Comparison of ENCODE assay signal across 29 mouse cellular contexts in genomic region chr11:53804569-53805344, GRCm38 (mm10). TPM values are rescaled to one million over a fixed set of nuclear protein-coding genes. Genes with fewer than 3 reads are reported as not detected.
DNase-seq lines count a peak whose midpoint lies in the region; ATAC-seq and TF ChIP-seq lines count a peak whose summit lies in the region.
"Had no signal": no experiment of that assay in that cellular context is flagged by ENCODE, and none has a peak within 500 bp of the region (broad histone marks: within the 10 kb centered on the region; RNA-seq: fewer than 3 reads in every experiment).

No protein-coding gene starts in this region.

- in situ Hi-C loops in ES-E14 (cut with MboI; ENCODE audit: low sequenced_read_pairs in 2 of 2, unreplicated experiment in 2 of 2) = no loop called here

- H3K27me3 ChIP-seq in heart, embryonic 10.5 days (ENCODE audit: insufficient read depth, poor library complexity, severe bottlenecking) = peaks cover 3% of the 10 kb centered on the region; the same call in 1 of the 2 replicates
- peaks cover 7% of the 10 kb centered on the region; the same call in 1 of the 2 replicates for H3K27me3 ChIP-seq in E14TG2a.4 (ENCODE audit: insufficient read depth, low read length)
- H3K27me3 ChIP-seq in intestine, postnatal 0 days (replicated peaks; ENCODE audit: control insufficient read depth, insufficient read depth, low read length) = no peaks in the 10 kb centered on the region
- H3K27me3 ChIP-seq in hindbrain, embryonic 13.5 days = no peaks in the 10 kb centered on the region
- no peaks in the 10 kb centered on the region for H3K27me3 ChIP-seq in midbrain, postnatal 0 days (ENCODE audit: insufficient read depth, low read length)
- H3K27me3 ChIP-seq: CH12.LX; embryonic facial prominence, embryonic 12.5 days; embryonic facial prominence, embryonic 15.5 days; heart, embryonic 15.5 days had no signal

- H3K9ac ChIP-seq in ES-E14 (ENCODE audit: insufficient read depth, low read depth, low read length, poor library complexity, severe bottlenecking) = 0 out of 2 replicates have a peak overlapping the region, but pooled peaks have one; percentile 7
- no peak overlapping the region for H3K9ac ChIP-seq in intestine, postnatal 0 days (ENCODE audit: low read depth, low read length)
- H3K9ac ChIP-seq in hindbrain, embryonic 13.5 days = no peak overlapping the region
- no peak overlapping the region for H3K9ac ChIP-seq in midbrain, postnatal 0 days (replicated peaks; ENCODE audit: low read length, poor library complexity, severe bottlenecking)
- H3K9ac ChIP-seq: embryonic facial prominence, embryonic 12.5 days; embryonic facial prominence, embryonic 15.5 days; forebrain, postnatal 0 days; heart, embryonic 15.5 days; hindbrain, embryonic 14.5 days had no signal

- no peak overlapping the region for H3K27ac ChIP-seq in heart, embryonic 10.5 days
- H3K27ac ChIP-seq in ES-E14 (ENCODE audit: insufficient read depth, low read depth, low read length, poor library complexity, severe bottlenecking) = no peak overlapping the region
- H3K27ac ChIP-seq in intestine, postnatal 0 days (ENCODE audit: low read depth, low read length) = 0 out of 2 replicates have a peak overlapping the region, but pooled peaks have one; percentile 41
- no peak overlapping the region for H3K27ac ChIP-seq in hindbrain, embryonic 13.5 days
- H3K27ac ChIP-seq in midbrain, postnatal 0 days (ENCODE audit: low read depth, low read length) = no peak overlapping the region
- no peak overlapping the region for H3K27ac ChIP-seq in gastrocnemius, adult 2 months
- H3K27ac ChIP-seq: embryonic facial prominence, embryonic 12.5 days; embryonic facial prominence, embryonic 15.5 days; heart, embryonic 15.5 days; hindbrain, embryonic 10.5 days; hindbrain, embryonic 14.5 days; hindbrain, postnatal 0 days had no signal

- no peaks in the 10 kb centered on the region for H3K4me1 ChIP-seq in heart, embryonic 10.5 days
- H3K4me1 ChIP-seq in E14TG2a.4 (replicated peaks; ENCODE audit: low read depth, low read length) = peaks cover 81% of the 10 kb centered on the region
- H3K4me1 ChIP-seq in ES-E14 (ENCODE audit: control insufficient read depth in 2 of 2, insufficient read depth in 2 of 2, low read length in 2 of 2, poor library complexity in 1 of 2) = peaks cover 13 to 48% of the 10 kb centered on the region in 2 experiments
- H3K4me1 ChIP-seq in intestine, postnatal 0 days (replicated peaks; ENCODE audit: control insufficient read depth, insufficient read depth, low read length) = peaks cover 18% of the 10 kb centered on the region
- H3K4me1 ChIP-seq in hindbrain, embryonic 13.5 days (replicated peaks) = peaks cover 5% of the 10 kb centered on the region; the same call in 1 of the 2 replicates
- no peaks in the 10 kb centered on the region for H3K4me1 ChIP-seq in midbrain, postnatal 0 days (ENCODE audit: insufficient read depth, low read length)
- H3K4me1 ChIP-seq: embryonic facial prominence, embryonic 12.5 days had no signal

- H3K36me3 ChIP-seq in heart, embryonic 10.5 days = no peaks in the 10 kb centered on the region
- H3K36me3 ChIP-seq in E14TG2a.4 (ENCODE audit: insufficient read depth, low read length) (no peaks in the 10 kb centered on the region), ES-E14 (ENCODE audit: control insufficient read depth, insufficient read depth, low read length, poor library complexity, severe bottlenecking) (no peaks in the 10 kb centered on the region)
- no peaks in the 10 kb centered on the region for H3K36me3 ChIP-seq in intestine, postnatal 0 days (ENCODE audit: control insufficient read depth, insufficient read depth)
- no peaks in the 10 kb centered on the region for H3K36me3 ChIP-seq in hindbrain, embryonic 13.5 days
- H3K36me3 ChIP-seq in midbrain, postnatal 0 days (ENCODE audit: insufficient read depth, low read length) = no peaks in the 10 kb centered on the region
- H3K36me3 ChIP-seq: embryonic facial prominence, embryonic 12.5 days; embryonic facial prominence, embryonic 15.5 days; heart, embryonic 15.5 days; hindbrain, embryonic 10.5 days had no signal

- no peak overlapping the region for H3K4me3 ChIP-seq in heart, embryonic 10.5 days
- H3K4me3 ChIP-seq in E14TG2a.4 (replicated peaks; ENCODE audit: low read length) = peak overlapping the region; percentile 5; the same call in 1 of the 2 replicates
- H3K4me3 ChIP-seq in ES-E14 (ENCODE audit: insufficient read depth in 1 of 2, low read depth in 1 of 2, low read length in 2 of 2, poor library complexity in 1 of 2, severe bottlenecking in 1 of 2) = no peak overlapping the region
- no peak overlapping the region for H3K4me3 ChIP-seq in intestine, postnatal 0 days (ENCODE audit: low read depth, low read length)
- no peak overlapping the region for H3K4me3 ChIP-seq in hindbrain, embryonic 13.5 days
- H3K4me3 ChIP-seq in midbrain, postnatal 0 days (ENCODE audit: low read depth, low read length) = no peak overlapping the region
- no peak overlapping the region for H3K4me3 ChIP-seq in gastrocnemius, adult 2 months
- H3K4me3 ChIP-seq: embryonic facial prominence, embryonic 12.5 days; embryonic facial prominence, embryonic 15.5 days; heart, embryonic 15.5 days; hindbrain, embryonic 10.5 days had no signal

- no peak overlapping the region for H3K4me2 ChIP-seq in intestine, postnatal 0 days (replicated peaks; ENCODE audit: low read depth)
- H3K4me2 ChIP-seq in hindbrain, embryonic 13.5 days = no peak overlapping the region
- H3K4me2 ChIP-seq in midbrain, postnatal 0 days (ENCODE audit: low read depth, low read length, poor library complexity, severe bottlenecking) = no peak overlapping the region
- H3K4me2 ChIP-seq: embryonic facial prominence, embryonic 12.5 days; embryonic facial prominence, embryonic 15.5 days; heart, embryonic 11.5 days; heart, embryonic 15.5 days; hindbrain, embryonic 14.5 days had no signal

- H3K9me3 ChIP-seq in heart, embryonic 10.5 days = no peaks in the 10 kb centered on the region
- H3K9me3 ChIP-seq in E14TG2a.4 (ENCODE audit: low read length) = no peaks in the 10 kb centered on the region
- no peaks in the 10 kb centered on the region for H3K9me3 ChIP-seq in ES-E14 (ENCODE audit: control insufficient read depth, insufficient read depth, low read depth, low read length)
- H3K9me3 ChIP-seq in intestine, postnatal 0 days (ENCODE audit: control insufficient read depth) = no peaks in the 10 kb centered on the region
- H3K9me3 ChIP-seq in hindbrain, embryonic 13.5 days = no peaks in the 10 kb centered on the region
- H3K9me3 ChIP-seq in midbrain, postnatal 0 days (ENCODE audit: low read length) = no peaks in the 10 kb centered on the region
- H3K9me3 ChIP-seq: embryonic facial prominence, embryonic 12.5 days; embryonic facial prominence, embryonic 15.5 days; heart, embryonic 15.5 days; hindbrain, embryonic 10.5 days had no signal

- no peak for TF ChIP-seq CTCF in E14TG2a.4 (conservative IDR thresholded peaks at IDR 0.05; ENCODE audit: low read length)
- TF ChIP-seq CTCF in intestine, postnatal 0 days (IDR thresholded peaks at IDR 0.05; ENCODE audit: low read depth) = no peak
- no peak for TF ChIP-seq CTCF in midbrain, postnatal 0 days (IDR thresholded peaks at IDR 0.05)
- no peak for TF ChIP-seq CTCF in gastrocnemius, adult 2 months (IDR thresholded peaks at IDR 0.05)

- WGBS in heart, embryonic 10.5 days = 81% methylated on average over 14 of the region's 14 CpGs
- 73% methylated on average over 14 of the region's 14 CpGs for WGBS in intestine, postnatal 0 days
- 82% methylated on average over 14 of the region's 14 CpGs for WGBS in hindbrain, embryonic 13.5 days
- WGBS in midbrain, postnatal 0 days = 88% methylated on average over 14 of the region's 14 CpGs

- ATAC-seq in intestine, postnatal 0 days = peak; percentile 18; the same call in 1 of the 2 replicates
- ATAC-seq in hindbrain, embryonic 13.5 days (ENCODE audit: low FRiP score) = no peak
- ATAC-seq in midbrain, postnatal 0 days (ENCODE audit: low FRiP score) = no peak
- ATAC-seq: forebrain, embryonic 14.5 days; forebrain, postnatal 0 days; hindbrain, postnatal 0 days had no signal

- DNase-seq in heart, embryonic 10.5 days (ENCODE audit: low spot score) = peak; percentile 52
- no peak for DNase-seq in heart, adult 8-10 months (ENCODE audit: low spot score)
- DNase-seq in ES-E14 (ENCODE audit: low read depth, low spot score) = no peak
- DNase-seq in midbrain, postnatal 0 days (ENCODE audit: low spot score) = no peak
- DNase-seq in gastrocnemius, adult 2 months = no peak
- DNase-seq: adrenal gland, postnatal 10 days; adrenal gland, postnatal 36 days; cerebellum, adult 18-20 months; cerebellum, adult 9-10 months; cerebellum, postnatal 25 days; forebrain, postnatal 0 days; gastrocnemius, postnatal 25 days; heart, adult 18-20 months; heart, postnatal 10 days; kidney, adult 18-20 months had no signal

- intact Hi-C loops in gastrocnemius, adult 2 months (cut with DNase I) = no loop called here

RNA-seq across cellular contexts. Expression of gene Gm17334, which starts 31.8 kb away (rescaled TPM):
- polyA plus RNA-seq in heart, embryonic 10.5 days (2016; fragmentation: Nextera tagmentation; extraction: Ambion mirVana) = not detected in 2 replicates
- total RNA-seq in heart, adult 8-10 months (2022) = under 1 TPM; 0.40 to 0.60 (median 0.45) TPM
- total RNA-seq in ES-E14 (2012; rRNA removed) = 0.22 and 0.53 TPM in 2 replicates
- 0.17 and 0.67 TPM in 2 replicates for polyA plus RNA-seq in intestine, postnatal 0 days (2015; fragmentation: Nextera tagmentation; extraction: Ambion mirVana)
- not detected in 2 replicates for polyA plus RNA-seq in hindbrain, embryonic 13.5 days (2015; fragmentation: Nextera tagmentation; extraction: Ambion mirVana)
- total RNA-seq in midbrain, postnatal 0 days (2014; rRNA removed) = 0.57 TPM in 1 of 2 replicates, not detected in the other
- not detected in 2 replicates for polyA plus RNA-seq in midbrain, postnatal 0 days (2015; fragmentation: Nextera tagmentation; extraction: Ambion mirVana)
- total RNA-seq in gastrocnemius, adult 2 months (2021) = under 1 TPM; 0.28 to 0.53 TPM
- total RNA-seq: gastrocnemius, postnatal 25 days; hindbrain, postnatal 0 days; MEL had no signal
- polyA plus RNA-seq: embryonic facial prominence, embryonic 12.5 days; forebrain, embryonic 11.5 days; forebrain, embryonic 14.5 days; forebrain, postnatal 0 days; heart, embryonic 15.5 days; hindbrain, embryonic 10.5 days; hindbrain, embryonic 14.5 days; hindbrain, postnatal 0 days had no signal

RNA-seq across cellular contexts. Expression of gene Irf1, which starts 34.9 kb away (rescaled TPM):
- polyA plus RNA-seq in heart, embryonic 10.5 days (2016; fragmentation: Nextera tagmentation; extraction: Ambion mirVana) = 7.9 TPM in 2 replicates
- total RNA-seq in heart, adult 8-10 months (2022) = 10 to 100 TPM; 15.7 to 20.1 (median 17.2) TPM
- 28.0 and 40.1 TPM in 2 replicates for total RNA-seq in ES-E14 (2012; rRNA removed)
- 64.3 and 76.1 TPM in 2 replicates for polyA plus RNA-seq in intestine, postnatal 0 days (2015; fragmentation: Nextera tagmentation; extraction: Ambion mirVana)
- 2.5 and 2.9 TPM in 2 replicates for polyA plus RNA-seq in hindbrain, embryonic 13.5 days (2015; fragmentation: Nextera tagmentation; extraction: Ambion mirVana)
- 0.93 and 3.2 TPM in 2 replicates for total RNA-seq in midbrain, postnatal 0 days (2014; rRNA removed)
- polyA plus RNA-seq in midbrain, postnatal 0 days (2015; fragmentation: Nextera tagmentation; extraction: Ambion mirVana) = 3.2 and 4.0 TPM in 2 replicates
- total RNA-seq in gastrocnemius, adult 2 months (2021) = 1 to 10 TPM; 6.2 to 7.0 TPM

RNA-seq across cellular contexts. Expression of gene Gm12216, which starts 54.3 kb away (rescaled TPM):
- 0.15 and 0.27 TPM in 2 replicates for polyA plus RNA-seq in heart, embryonic 10.5 days (2016; fragmentation: Nextera tagmentation; extraction: Ambion mirVana)
- 1 to 10 TPM; 1.2 to 3.0 (median 2.1) TPM for total RNA-seq in heart, adult 8-10 months (2022)
- total RNA-seq in ES-E14 (2012; rRNA removed) = 0.27 TPM in 1 of 2 replicates, not detected in the other
- polyA plus RNA-seq in intestine, postnatal 0 days (2015; fragmentation: Nextera tagmentation; extraction: Ambion mirVana) = 6.5 and 8.0 TPM in 2 replicates
- polyA plus RNA-seq in hindbrain, embryonic 13.5 days (2015; fragmentation: Nextera tagmentation; extraction: Ambion mirVana) = 0.31 and 0.69 TPM in 2 replicates
- total RNA-seq in midbrain, postnatal 0 days (2014; rRNA removed) = not detected in 2 replicates
- 0.65 and 0.85 TPM in 2 replicates for polyA plus RNA-seq in midbrain, postnatal 0 days (2015; fragmentation: Nextera tagmentation; extraction: Ambion mirVana)
- 1 to 10 TPM in 1 of 2 experiments, under 1 TPM in 1; 0.87 to 1.4 TPM for total RNA-seq in gastrocnemius, adult 2 months (2021)
- total RNA-seq: forebrain, postnatal 0 days; hindbrain, postnatal 0 days; MEL had no signal
- polyA plus RNA-seq: forebrain, embryonic 11.5 days; forebrain, embryonic 14.5 days; heart, embryonic 11.5 days; hindbrain, embryonic 14.5 days had no signal
